Mouse (Mus musculus): ENCODE data around the gene Wipi1. TPM values are rescaled to one million over a fixed set of nuclear protein-coding genes. Genes with fewer than 3 reads are reported as not detected.

Gene Wipi1
- polyA plus RNA-seq, 1 experiment from 2014 or later = 31.5 TPM

DNA sequence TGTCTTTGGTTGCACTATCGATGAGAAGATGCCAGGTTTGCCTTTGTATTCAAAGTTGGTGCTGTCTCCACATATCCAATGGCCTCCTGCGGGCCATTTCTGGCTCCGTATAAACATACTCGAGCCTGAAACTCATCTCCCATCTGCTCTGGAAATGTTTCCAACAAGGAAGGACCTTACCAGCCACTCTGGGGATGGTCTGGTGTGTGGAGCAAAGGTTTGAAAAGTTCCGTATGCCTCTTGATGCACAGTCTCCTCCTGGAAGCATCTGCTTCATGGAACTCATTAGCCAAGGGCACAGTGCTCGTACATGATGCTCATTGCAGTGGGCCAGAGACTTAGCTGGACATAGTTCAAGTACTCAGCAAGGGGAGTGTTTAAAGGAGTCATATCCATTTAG lies 75.8 kb downstream of the Wipi1 start:
- Histone ChIP-seq H3K36me3 (ENCODE audit: control insufficient read depth, insufficient read depth, low read length) (no peaks in the 10 kb centered on the region), H3K27ac (replicated peaks in 1 of 2; ENCODE audit: control insufficient read depth in 1 of 2, insufficient read depth in 1 of 2, low read depth in 2 of 2, low read length in 2 of 2) (no peak overlapping the region), H3K4me3 (ENCODE audit: control insufficient read depth in 1 of 2, insufficient read depth in 1 of 2, low read depth in 1 of 2, low read length in 2 of 2) (no peak overlapping the region), H3K9me3 (ENCODE audit: control insufficient read depth, low read length) (no peaks in the 10 kb centered on the region), H3K9ac (ENCODE audit: low read length) (no peak overlapping the region), H3K27me3 (ENCODE audit: control insufficient read depth, insufficient read depth, low read length) (no peaks in the 10 kb centered on the region), H3K4me1 (ENCODE audit: control insufficient read depth in 2 of 2, insufficient read depth in 2 of 2, low read length in 2 of 2) (no peaks in the 10 kb centered on the region), H3K4me2 (ENCODE audit: low read length) (no peak overlapping the region)
- no peak for ATAC-seq (ENCODE audit: insufficient number of reproducible peaks, insufficient read depth, low FRiP score, low read depth)
- WGBS = 89% methylated on average over 6 of the region's 6 CpGs

- Histone ChIP-seq H3K36me3 (ENCODE audit: control insufficient read depth, insufficient read depth, low read length) (no peaks in the 10 kb centered on the region), H3K4me3 (ENCODE audit: control insufficient read depth in 1 of 2, insufficient read depth in 1 of 2, low read depth in 1 of 2, low read length in 2 of 2) (no peak overlapping the region), H3K4me2 (ENCODE audit: low read length) (no peak overlapping the region), H3K9ac (ENCODE audit: low read length) (no peak overlapping the region), H3K9me3 (ENCODE audit: control insufficient read depth, low read length) (no peaks in the 10 kb centered on the region), H3K27me3 (ENCODE audit: control insufficient read depth, insufficient read depth, low read length) (no peaks in the 10 kb centered on the region), H3K27ac (replicated peaks in 1 of 2; ENCODE audit: control insufficient read depth in 1 of 2, insufficient read depth in 1 of 2, low read depth in 2 of 2, low read length in 2 of 2) (no peak overlapping the region), H3K4me1 (ENCODE audit: control insufficient read depth in 2 of 2, insufficient read depth in 2 of 2, low read length in 2 of 2) (no peaks in the 10 kb centered on the region)
- no peak for ATAC-seq (ENCODE audit: insufficient number of reproducible peaks, insufficient read depth, low FRiP score, low read depth)
- WGBS = 73% methylated on average over 4 of the region's 4 CpGs
Measured at GRCm38 (mm10) chr11:109530030-109530429, 81.7 kb downstream of the Wipi1 start.

DNA sequence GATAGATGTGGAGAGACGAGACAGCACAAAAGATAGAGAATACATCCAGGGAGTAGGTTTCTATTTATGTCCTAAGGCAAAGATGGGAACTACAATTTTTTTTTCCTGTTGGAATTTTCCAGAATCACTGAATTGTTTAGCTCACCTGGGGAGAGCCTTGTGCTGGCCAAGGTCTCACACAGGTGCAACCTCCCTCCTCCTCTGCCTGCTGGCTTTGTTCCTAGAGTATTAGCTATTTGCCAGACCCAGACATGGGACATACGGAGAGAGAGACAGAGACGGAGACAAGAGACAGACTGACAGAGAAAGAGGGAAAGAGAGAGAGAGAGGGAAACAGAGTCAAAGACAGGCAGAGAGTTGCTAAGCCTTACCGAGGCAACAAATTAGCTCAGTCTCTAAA lies 86.2 kb downstream of the Wipi1 start:
- H3K4me3 ChIP-seq (ENCODE audit: control insufficient read depth in 1 of 2, insufficient read depth in 1 of 2, low read depth in 1 of 2, low read length in 2 of 2) = no peak overlapping the region
- no peaks in the 10 kb centered on the region for H3K4me1 ChIP-seq (ENCODE audit: control insufficient read depth in 2 of 2, insufficient read depth in 2 of 2, low read length in 2 of 2)
- H3K36me3 ChIP-seq (ENCODE audit: control insufficient read depth, insufficient read depth, low read length) = no peaks in the 10 kb centered on the region
- 84% methylated on average over 4 of the region's 4 CpGs for WGBS
- no peak for ATAC-seq (ENCODE audit: insufficient number of reproducible peaks, insufficient read depth, low FRiP score, low read depth)
- 0 out of 2 replicates have a peak, but pooled peaks cover 4% of the 10 kb centered on the region for H3K9me3 ChIP-seq (ENCODE audit: control insufficient read depth, low read length)
- 0 out of 2 replicates have a peak, but pooled peaks cover 3% of the 10 kb centered on the region for H3K27me3 ChIP-seq (ENCODE audit: control insufficient read depth, insufficient read depth, low read length)
- no peak overlapping the region for H3K27ac ChIP-seq (replicated peaks in 1 of 2; ENCODE audit: control insufficient read depth in 1 of 2, insufficient read depth in 1 of 2, low read depth in 2 of 2, low read length in 2 of 2)
- no peak overlapping the region for H3K9ac ChIP-seq (ENCODE audit: low read length)
- H3K4me2 ChIP-seq (ENCODE audit: low read length) = no peak overlapping the region

DNA sequence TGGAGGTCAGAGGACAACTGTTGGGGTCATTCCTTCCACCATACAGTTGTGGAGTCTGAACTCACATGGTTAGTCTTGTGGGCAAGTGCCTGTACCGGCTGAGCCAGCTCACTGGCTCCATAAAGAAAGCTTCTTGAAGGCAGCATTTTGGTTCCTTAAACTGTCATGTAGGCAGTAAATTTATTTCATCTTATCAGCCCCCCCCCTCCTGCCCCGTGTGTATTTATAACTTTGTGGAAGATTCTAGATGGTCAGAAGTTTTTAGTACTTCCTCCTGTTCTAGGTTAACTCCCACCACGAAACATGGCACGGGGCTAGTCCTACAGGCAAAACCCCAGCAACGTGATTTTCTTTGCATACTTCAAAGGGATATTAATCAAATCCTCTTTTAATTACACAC lies 86.9 kb downstream of the Wipi1 start:
- H3K4me1 ChIP-seq (ENCODE audit: control insufficient read depth in 2 of 2, insufficient read depth in 2 of 2, low read length in 2 of 2) = no peaks in the 10 kb centered on the region
- ATAC-seq (ENCODE audit: insufficient number of reproducible peaks, insufficient read depth, low FRiP score, low read depth) = no peak
- 0 out of 2 replicates have a peak, but pooled peaks cover 4% of the 10 kb centered on the region for H3K9me3 ChIP-seq (ENCODE audit: control insufficient read depth, low read length)
- H3K4me2 ChIP-seq (ENCODE audit: low read length) = no peak overlapping the region
- no peak overlapping the region for H3K4me3 ChIP-seq (ENCODE audit: control insufficient read depth in 1 of 2, insufficient read depth in 1 of 2, low read depth in 1 of 2, low read length in 2 of 2)
- H3K27me3 ChIP-seq (ENCODE audit: control insufficient read depth, insufficient read depth, low read length) = 0 out of 2 replicates have a peak, but pooled peaks cover 3% of the 10 kb centered on the region
- WGBS = 88% methylated on average over 5 of the region's 5 CpGs
- H3K36me3 ChIP-seq (ENCODE audit: control insufficient read depth, insufficient read depth, low read length) = no peaks in the 10 kb centered on the region
- H3K27ac ChIP-seq (replicated peaks in 1 of 2; ENCODE audit: control insufficient read depth in 1 of 2, insufficient read depth in 1 of 2, low read depth in 2 of 2, low read length in 2 of 2) = no peak overlapping the region
- no peak overlapping the region for H3K9ac ChIP-seq (ENCODE audit: low read length)

Other genes with a start within 250 kb of the Wipi1 start
- gene Gna13, start 249.1 kb downstream of the Wipi1 start, polyA plus RNA-seq (2014; fragmentation: Nextera tagmentation; extraction: Ambion mirVana) = 24.7 and 27.0 TPM in 2 replicates
- gene 9930022D16Rik, start 198.1 kb downstream of the Wipi1 start, polyA plus RNA-seq (2014; fragmentation: Nextera tagmentation; extraction: Ambion mirVana) = not detected in 2 replicates
- 38.7 and 39.7 TPM in 2 replicates for gene Amz2, start 186.0 kb downstream of the Wipi1 start, polyA plus RNA-seq (2014; fragmentation: Nextera tagmentation; extraction: Ambion mirVana)
- 3.3 and 3.7 TPM in 2 replicates for gene Arsg, start 138.6 kb downstream of the Wipi1 start, polyA plus RNA-seq (2014; fragmentation: Nextera tagmentation; extraction: Ambion mirVana)
- 7.3 TPM in 2 replicates for gene Slc16a6, start 138.4 kb downstream of the Wipi1 start, polyA plus RNA-seq (2014; fragmentation: Nextera tagmentation; extraction: Ambion mirVana)
- 492 and 510 TPM in 2 replicates for gene Prkar1a, start 37.4 kb upstream of the Wipi1 start, polyA plus RNA-seq (2014; fragmentation: Nextera tagmentation; extraction: Ambion mirVana)
- gene Fam20a, start 110.3 kb upstream of the Wipi1 start, polyA plus RNA-seq (2014; fragmentation: Nextera tagmentation; extraction: Ambion mirVana) = 2.1 and 2.6 TPM in 2 replicates
- gene 1700012B07Rik, start 216.1 kb upstream of the Wipi1 start, polyA plus RNA-seq (2014; fragmentation: Nextera tagmentation; extraction: Ambion mirVana) = not detected in 2 replicates